In genomic region chr6:70713118-70713517, GRCm38 (mm10) we compare ENCODE assay signal across 11 mouse cellular contexts.
A peak's percentile ranks its signal among the peaks of the same experiment; 100 is the strongest.
DNase-seq lines count a peak whose midpoint lies in the region; ATAC-seq and TF ChIP-seq lines count a peak whose summit lies in the region.
"Had no signal": no experiment of that assay in that cellular context is flagged by ENCODE, and none has a peak within 500 bp of the region (broad histone marks: within the 10 kb centered on the region; RNA-seq: fewer than 3 reads in every experiment).

No protein-coding gene starts in this region.

- DNase-seq in heart, adult 2 months = no peak
- DNase-seq in stomach, postnatal 0 days (ENCODE audit: low spot score) = no peak
- DNase-seq in spleen, adult 12 weeks (ENCODE audit: low spot score) = no peak
- no peak for DNase-seq in adrenal gland, postnatal 4 days (ENCODE audit: low spot score in 2 of 2)
- DNase-seq: right cerebral cortex, postnatal 25 days had no signal

- no peak for TF ChIP-seq EP300 in heart, adult 2 months (IDR thresholded peaks at IDR 0.05; ENCODE audit: insufficient read depth, low read depth, low read length)
- no peak for TF ChIP-seq EP300 in stomach, postnatal 0 days (optimal IDR thresholded peaks at IDR 0.05)

- H3K4me2 ChIP-seq in heart, embryonic 12.5 days = no peak overlapping the region
- no peak overlapping the region for H3K4me2 ChIP-seq in neural tube, embryonic 12.5 days (replicated peaks)
- no peak overlapping the region for H3K4me2 ChIP-seq in neural tube, embryonic 15.5 days
- H3K4me2 ChIP-seq in forebrain, embryonic 15.5 days (replicated peaks) = no peak overlapping the region
- H3K4me2 ChIP-seq in stomach, postnatal 0 days (replicated peaks; ENCODE audit: low read depth) = no peak overlapping the region
- H3K4me2 ChIP-seq: lung, embryonic 15.5 days had no signal

- 33% methylated on average over 7 of the region's 7 CpGs for WGBS in heart, adult 2 months
- WGBS in heart, embryonic 12.5 days = 27% methylated on average over 7 of the region's 7 CpGs
- 46% methylated on average over 7 of the region's 7 CpGs for WGBS in neural tube, embryonic 12.5 days
- 50% methylated on average over 7 of the region's 7 CpGs for WGBS in neural tube, embryonic 15.5 days
- WGBS in forebrain, embryonic 15.5 days = 46% methylated on average over 7 of the region's 7 CpGs
- 34% methylated on average over 7 of the region's 7 CpGs for WGBS in stomach, postnatal 0 days

- intact Hi-C loops in heart, adult 2 months (cut with DNase I) = no loop called here

- no peaks in the 10 kb centered on the region for H3K79me2 ChIP-seq in heart, adult 2 months (replicated peaks; ENCODE audit: control insufficient read depth, insufficient read depth, low read length)

- TF ChIP-seq CTCF in heart, adult 2 months (IDR thresholded peaks at IDR 0.05) = peak; percentile 56
- TF ChIP-seq CTCF in stomach, postnatal 0 days (IDR thresholded peaks at IDR 0.05; ENCODE audit: low read depth) = peak; percentile 73

- no peak overlapping the region for H3K4me3 ChIP-seq in heart, adult 2 months
- H3K4me3 ChIP-seq in heart, embryonic 12.5 days = no peak overlapping the region
- H3K4me3 ChIP-seq in neural tube, embryonic 12.5 days = no peak overlapping the region
- no peak overlapping the region for H3K4me3 ChIP-seq in neural tube, embryonic 15.5 days (replicated peaks)
- H3K4me3 ChIP-seq in forebrain, embryonic 15.5 days = no peak overlapping the region
- H3K4me3 ChIP-seq in stomach, postnatal 0 days (ENCODE audit: low read depth, low read length) = no peak overlapping the region
- H3K4me3 ChIP-seq: erythroblast, embryonic 14.5 days; lung, embryonic 15.5 days had no signal

- H3K4me1 ChIP-seq in heart, adult 2 months (ENCODE audit: control insufficient read depth, insufficient read depth, low read length) = no peaks in the 10 kb centered on the region
- H3K4me1 ChIP-seq in heart, embryonic 12.5 days (replicated peaks) = no peaks in the 10 kb centered on the region
- H3K4me1 ChIP-seq in neural tube, embryonic 12.5 days = no peaks in the 10 kb centered on the region
- H3K4me1 ChIP-seq in neural tube, embryonic 15.5 days = no peaks in the 10 kb centered on the region
- 0 out of 2 replicates have a peak, but pooled peaks cover 2% of the 10 kb centered on the region for H3K4me1 ChIP-seq in forebrain, embryonic 15.5 days
- H3K4me1 ChIP-seq in stomach, postnatal 0 days (replicated peaks; ENCODE audit: control insufficient read depth, insufficient read depth) = no peaks in the 10 kb centered on the region
- H3K4me1 ChIP-seq: lung, embryonic 15.5 days had no signal

- no peaks in the 10 kb centered on the region for H3K27me3 ChIP-seq in heart, adult 2 months (ENCODE audit: control insufficient read depth, insufficient read depth, low read length)
- H3K27me3 ChIP-seq in heart, embryonic 12.5 days (replicated peaks) = no peaks in the 10 kb centered on the region
- no peaks in the 10 kb centered on the region for H3K27me3 ChIP-seq in neural tube, embryonic 12.5 days (replicated peaks)
- H3K27me3 ChIP-seq in neural tube, embryonic 15.5 days (replicated peaks) = no peaks in the 10 kb centered on the region
- no peaks in the 10 kb centered on the region for H3K27me3 ChIP-seq in forebrain, embryonic 15.5 days
- H3K27me3 ChIP-seq in stomach, postnatal 0 days (ENCODE audit: control insufficient read depth, insufficient read depth, low read length) = no peaks in the 10 kb centered on the region
- H3K27me3 ChIP-seq: lung, embryonic 15.5 days had no signal

- H3K36me3 ChIP-seq in heart, adult 2 months (ENCODE audit: control insufficient read depth, insufficient read depth, low read length) = no peaks in the 10 kb centered on the region
- H3K36me3 ChIP-seq in heart, embryonic 12.5 days = no peaks in the 10 kb centered on the region
- no peaks in the 10 kb centered on the region for H3K36me3 ChIP-seq in neural tube, embryonic 12.5 days
- H3K36me3 ChIP-seq in neural tube, embryonic 15.5 days = no peaks in the 10 kb centered on the region
- no peaks in the 10 kb centered on the region for H3K36me3 ChIP-seq in forebrain, embryonic 15.5 days
- no peaks in the 10 kb centered on the region for H3K36me3 ChIP-seq in stomach, postnatal 0 days (ENCODE audit: control insufficient read depth, insufficient read depth, low read length)
- H3K36me3 ChIP-seq: lung, embryonic 15.5 days had no signal

- no peak overlapping the region for H3K27ac ChIP-seq in heart, adult 2 months
- H3K27ac ChIP-seq in heart, embryonic 12.5 days (ENCODE audit: poor library complexity, severe bottlenecking) = no peak overlapping the region
- no peak overlapping the region for H3K27ac ChIP-seq in neural tube, embryonic 12.5 days
- no peak overlapping the region for H3K27ac ChIP-seq in neural tube, embryonic 15.5 days (replicated peaks)
- H3K27ac ChIP-seq in forebrain, embryonic 15.5 days (replicated peaks) = no peak overlapping the region
- H3K27ac ChIP-seq in stomach, postnatal 0 days (replicated peaks) = no peak overlapping the region
- H3K27ac ChIP-seq: lung, embryonic 15.5 days had no signal

- no peaks in the 10 kb centered on the region for H3K9me3 ChIP-seq in heart, embryonic 12.5 days (replicated peaks)
- H3K9me3 ChIP-seq in neural tube, embryonic 12.5 days = no peaks in the 10 kb centered on the region
- no peaks in the 10 kb centered on the region for H3K9me3 ChIP-seq in neural tube, embryonic 15.5 days (replicated peaks)
- no peaks in the 10 kb centered on the region for H3K9me3 ChIP-seq in forebrain, embryonic 15.5 days
- H3K9me3 ChIP-seq in stomach, postnatal 0 days (ENCODE audit: control insufficient read depth, low read length) = no peaks in the 10 kb centered on the region
- H3K9me3 ChIP-seq: lung, embryonic 15.5 days had no signal

- no peak for ATAC-seq in heart, embryonic 12.5 days (ENCODE audit: insufficient number of reproducible peaks, low FRiP score)
- peak; percentile 14; the same call in 1 of the 2 replicates for ATAC-seq in neural tube, embryonic 12.5 days (ENCODE audit: low FRiP score, low read depth)
- ATAC-seq in neural tube, embryonic 15.5 days (ENCODE audit: low FRiP score) = no peak
- ATAC-seq in forebrain, embryonic 15.5 days (replicated peaks) = peak; percentile 24
- no peak for ATAC-seq in stomach, postnatal 0 days (ENCODE audit: low FRiP score, low TSS enrichment)

- TF ChIP-seq POLR2A in heart, adult 2 months (IDR thresholded peaks at IDR 0.05; ENCODE audit: insufficient read depth, low read depth, low read length) = no peak

- no peak overlapping the region for H3K9ac ChIP-seq in heart, adult 2 months (ENCODE audit: low read depth, low read length)
- no peak overlapping the region for H3K9ac ChIP-seq in heart, embryonic 12.5 days
- no peak overlapping the region for H3K9ac ChIP-seq in neural tube, embryonic 12.5 days
- no peak overlapping the region for H3K9ac ChIP-seq in neural tube, embryonic 15.5 days (replicated peaks)
- H3K9ac ChIP-seq in forebrain, embryonic 15.5 days (replicated peaks) = no peak overlapping the region
- no peak overlapping the region for H3K9ac ChIP-seq in stomach, postnatal 0 days (ENCODE audit: low read length)
- H3K9ac ChIP-seq: lung, embryonic 15.5 days had no signal

Comparison
In these comparisons a context has a peak if more than half of its experiments do, and no peak if none do; other contexts are left out.
1. ATAC-seq: peak in neural tube, embryonic 12.5 days (single experiment) and forebrain, embryonic 15.5 days (single experiment); none in heart, embryonic 12.5 days (single experiment), neural tube, embryonic 15.5 days (single experiment) and stomach, postnatal 0 days (single experiment).